Mouse (Mus musculus): ENCODE results near the gene Ctnna3. TPM values are rescaled to one million over a fixed set of nuclear protein-coding genes. Genes with fewer than 3 reads are reported as not detected.
"Not testable (repeated sequence)": the region's sequence is repeated elsewhere in the genome, so short reads cannot be mapped to it uniquely, and the experiment has no call there.

The Ctnna3 gene
- polyA plus RNA-seq, 2 experiments = 0.03 TPM; not detected in 1

- TF ChIP-seq EP300 (IDR thresholded peaks at IDR 0.05; ENCODE audit: low read depth) = no peak
- TF ChIP-seq CTCF (IDR thresholded peaks at IDR 0.05; ENCODE audit: low read depth) = no peak
- Histone ChIP-seq H3K36me3 (replicated peaks; ENCODE audit: control insufficient read depth, insufficient read depth, low read depth) (no peaks in the 10 kb centered on the region), H3K4me3 (ENCODE audit: insufficient read depth in 1 of 2, low read depth in 2 of 2, low read length in 2 of 2) (no peak overlapping the region), H3K4me2 (ENCODE audit: low read depth) (no peak overlapping the region), H3K4me1 (replicated peaks; ENCODE audit: control insufficient read depth in 2 of 2, insufficient read depth in 2 of 2, low read length in 1 of 2) (peaks cover 0 to 1% of the 10 kb centered on the region in 2 experiments; a peak in 1 of 4 replicates), H3K27ac (no peak overlapping the region), H3K27me3 (ENCODE audit: control insufficient read depth, insufficient read depth, low read length) (no peaks in the 10 kb centered on the region), H3K9me3 (ENCODE audit: control insufficient read depth, low read length) (no peaks in the 10 kb centered on the region), H3K9ac (replicated peaks) (no peak overlapping the region)
- ATAC-seq (ENCODE audit: insufficient read depth) (0 out of 2 replicates have a peak, but pooled peaks have one; percentile 26), DNase-seq (ENCODE audit: low read depth in 3 of 3, low spot score in 3 of 3) (no peak)
- 62% methylated on average over 2 of the region's 2 CpGs for WGBS (ENCODE audit: insufficient replicate concordance)
Measured at GRCm38 (mm10) chr10:63403636-63404035, 26.3 kb upstream of the Ctnna3 start.

- ATAC-seq (ENCODE audit: insufficient read depth) (peak; percentile 45; the same call in 1 of the 2 replicates), DNase-seq (ENCODE audit: low read depth in 3 of 3, low spot score in 3 of 3) (no peak)
- no peak overlapping the region for H3K9ac ChIP-seq (replicated peaks)
- no peaks in the 10 kb centered on the region for H3K36me3 ChIP-seq (replicated peaks; ENCODE audit: control insufficient read depth, insufficient read depth, low read depth)
- H3K9me3 ChIP-seq (ENCODE audit: control insufficient read depth, low read length) = no peaks in the 10 kb centered on the region
- WGBS (ENCODE audit: insufficient replicate concordance) = 55% methylated on average over 16 of the region's 16 CpGs
- no peak for TF ChIP-seq EP300 (IDR thresholded peaks at IDR 0.05; ENCODE audit: low read depth)
- no peak for TF ChIP-seq CTCF (IDR thresholded peaks at IDR 0.05; ENCODE audit: low read depth)
- no peaks in the 10 kb centered on the region for H3K27me3 ChIP-seq (ENCODE audit: control insufficient read depth, insufficient read depth, low read length)
- H3K27ac ChIP-seq = no peak overlapping the region
- peak overlapping the region; percentile 26 for H3K4me2 ChIP-seq (ENCODE audit: low read depth)
- no peak overlapping the region for H3K4me3 ChIP-seq (ENCODE audit: insufficient read depth in 1 of 2, low read depth in 2 of 2, low read length in 2 of 2)
- 0 out of 4 replicates have a peak, but pooled peaks cover 0 to 2% of the 10 kb centered on the region in 2 experiments for H3K4me1 ChIP-seq (replicated peaks; ENCODE audit: control insufficient read depth in 2 of 2, insufficient read depth in 2 of 2, low read length in 1 of 2)
Measured at GRCm38 (mm10) chr10:63410162-63410956, 19.5 kb upstream of the Ctnna3 start.

- not testable (repeated sequence) for H3K27ac ChIP-seq; H3K9me3 ChIP-seq (ENCODE audit: control insufficient read depth, low read length); DNase-seq (ENCODE audit: low read depth in 3 of 3, low spot score in 3 of 3); H3K4me3 ChIP-seq (ENCODE audit: insufficient read depth in 1 of 2, low read depth in 2 of 2, low read length in 2 of 2); H3K27me3 ChIP-seq (ENCODE audit: control insufficient read depth, insufficient read depth, low read length); H3K4me1 ChIP-seq (replicated peaks; ENCODE audit: control insufficient read depth in 2 of 2, insufficient read depth in 2 of 2, low read length in 1 of 2); H3K36me3 ChIP-seq (replicated peaks; ENCODE audit: control insufficient read depth, insufficient read depth, low read depth); H3K4me2 ChIP-seq (ENCODE audit: low read depth); H3K9ac ChIP-seq (replicated peaks)
- WGBS (ENCODE audit: insufficient replicate concordance) = 44% methylated on average over 6 of the region's 7 CpGs
- ATAC-seq (ENCODE audit: insufficient read depth) = peak; percentile 28; the same call in 1 of the 2 replicates
Measured at GRCm38 (mm10) chr10:63411674-63412073, 18.2 kb upstream of the Ctnna3 start.

DNA sequence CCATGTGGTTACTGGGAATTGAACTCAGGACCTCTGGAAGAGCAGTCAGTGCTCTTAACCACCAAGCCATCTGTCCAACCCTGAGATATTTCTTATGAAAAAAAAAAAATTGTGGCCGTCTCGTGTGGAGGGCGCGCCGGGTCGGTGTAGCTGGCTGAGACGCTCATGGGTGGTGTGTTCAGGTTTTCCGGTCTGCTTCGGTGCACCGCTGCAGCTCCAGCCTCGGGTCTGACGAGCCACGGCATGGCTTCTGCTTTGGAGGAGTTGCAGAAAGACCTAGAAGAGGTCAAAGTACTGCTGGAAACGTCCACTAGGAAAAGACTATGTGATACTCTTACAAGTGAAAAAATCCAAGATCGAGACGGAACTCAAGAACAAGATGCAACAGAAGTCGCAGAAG is 17.1 kb upstream of the Ctnna3 start:
- H3K9ac ChIP-seq (replicated peaks) = no peak overlapping the region
- 74% methylated on average over 17 of the region's 17 CpGs for WGBS (ENCODE audit: insufficient replicate concordance)
- TF ChIP-seq CTCF (IDR thresholded peaks at IDR 0.05; ENCODE audit: low read depth) (no peak), EP300 (IDR thresholded peaks at IDR 0.05; ENCODE audit: low read depth) (no peak)

GRCm38 (mm10) chr10:63415287-63415686 is 14.6 kb upstream of the Ctnna3 start:
- Histone ChIP-seq H3K9ac (replicated peaks) (no peak overlapping the region), H3K4me1 (replicated peaks; ENCODE audit: control insufficient read depth in 2 of 2, insufficient read depth in 2 of 2, low read length in 1 of 2) (peaks cover 0 to 2% of the 10 kb centered on the region in 2 experiments; a peak in 1 of 4 replicates), H3K36me3 (replicated peaks; ENCODE audit: control insufficient read depth, insufficient read depth, low read depth) (no peaks in the 10 kb centered on the region), H3K9me3 (ENCODE audit: control insufficient read depth, low read length) (no peaks in the 10 kb centered on the region), H3K4me2 (ENCODE audit: low read depth) (no peak overlapping the region), H3K4me3 (ENCODE audit: insufficient read depth in 1 of 2, low read depth in 2 of 2, low read length in 2 of 2) (no peak overlapping the region), H3K27me3 (ENCODE audit: control insufficient read depth, insufficient read depth, low read length) (no peaks in the 10 kb centered on the region), H3K27ac (no peak overlapping the region)
- 39% methylated on average over 7 of the region's 7 CpGs for WGBS (ENCODE audit: insufficient replicate concordance)
- DNase-seq (ENCODE audit: low read depth in 3 of 3, low spot score in 3 of 3) (no peak), ATAC-seq (ENCODE audit: insufficient read depth) (no peak)
- TF ChIP-seq EP300 (IDR thresholded peaks at IDR 0.05; ENCODE audit: low read depth) (no peak), CTCF (IDR thresholded peaks at IDR 0.05; ENCODE audit: low read depth) (no peak)

More for the DNA sequence above, 17.1 kb upstream of the Ctnna3 start:
- Histone ChIP-seq H3K27me3 (ENCODE audit: control insufficient read depth, insufficient read depth, low read length) (no peaks in the 10 kb centered on the region), H3K36me3 (replicated peaks; ENCODE audit: control insufficient read depth, insufficient read depth, low read depth) (no peaks in the 10 kb centered on the region), H3K4me1 (replicated peaks; ENCODE audit: control insufficient read depth in 2 of 2, insufficient read depth in 2 of 2, low read length in 1 of 2) (peaks cover 0 to 3% of the 10 kb centered on the region in 2 experiments; a peak in 1 of 4 replicates), H3K4me2 (ENCODE audit: low read depth) (no peak overlapping the region), H3K4me3 (ENCODE audit: insufficient read depth in 1 of 2, low read depth in 2 of 2, low read length in 2 of 2) (no peak overlapping the region), H3K27ac (no peak overlapping the region), H3K9me3 (ENCODE audit: control insufficient read depth, low read length) (no peaks in the 10 kb centered on the region)
- ATAC-seq (ENCODE audit: insufficient read depth) (no peak), DNase-seq (ENCODE audit: low read depth in 3 of 3, low spot score in 3 of 3) (no peak)
